Mouse (Mus musculus): ENCODE measurements around the gene G6pdx. TPM values are rescaled to one million over a fixed set of nuclear protein-coding genes. Genes with fewer than 3 reads are reported as not detected.

G6pdx gene
- 20.4 TPM for polyA plus RNA-seq (2014; fragmentation: Illumina TruSeq; extraction: RNeasy Lipid Tissue Mini Kit (QIAGEN cat#74804); ENCODE audit: insufficient read depth, low read depth, low replicate concordance)

DNA sequence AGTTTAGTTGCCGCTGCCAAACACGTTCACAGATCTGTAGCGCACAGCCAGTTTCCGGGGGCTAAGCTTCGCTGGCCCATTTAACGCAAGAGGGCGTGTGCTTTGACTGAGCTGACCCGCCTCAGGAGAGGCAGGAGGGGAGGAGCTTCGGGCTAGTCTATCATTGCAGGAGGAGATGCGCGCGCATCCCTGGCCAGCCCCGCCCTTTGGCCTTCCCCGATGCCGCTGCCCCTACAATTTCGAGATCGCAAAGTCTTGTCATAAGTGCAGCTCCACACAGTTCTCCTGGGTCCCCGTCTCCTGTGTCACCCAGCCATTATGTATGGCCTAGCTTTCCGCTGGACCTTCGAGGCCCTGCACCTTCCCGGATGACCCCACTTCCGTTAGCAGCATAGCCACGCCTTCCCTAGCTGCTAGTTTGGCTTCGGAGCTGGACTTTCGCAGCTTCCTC lies at the start of gene G6pdx:
TSS of gene G6pdx (minus strand) at position 369 of the 451 bp plus-strand sequence.

DNA sequence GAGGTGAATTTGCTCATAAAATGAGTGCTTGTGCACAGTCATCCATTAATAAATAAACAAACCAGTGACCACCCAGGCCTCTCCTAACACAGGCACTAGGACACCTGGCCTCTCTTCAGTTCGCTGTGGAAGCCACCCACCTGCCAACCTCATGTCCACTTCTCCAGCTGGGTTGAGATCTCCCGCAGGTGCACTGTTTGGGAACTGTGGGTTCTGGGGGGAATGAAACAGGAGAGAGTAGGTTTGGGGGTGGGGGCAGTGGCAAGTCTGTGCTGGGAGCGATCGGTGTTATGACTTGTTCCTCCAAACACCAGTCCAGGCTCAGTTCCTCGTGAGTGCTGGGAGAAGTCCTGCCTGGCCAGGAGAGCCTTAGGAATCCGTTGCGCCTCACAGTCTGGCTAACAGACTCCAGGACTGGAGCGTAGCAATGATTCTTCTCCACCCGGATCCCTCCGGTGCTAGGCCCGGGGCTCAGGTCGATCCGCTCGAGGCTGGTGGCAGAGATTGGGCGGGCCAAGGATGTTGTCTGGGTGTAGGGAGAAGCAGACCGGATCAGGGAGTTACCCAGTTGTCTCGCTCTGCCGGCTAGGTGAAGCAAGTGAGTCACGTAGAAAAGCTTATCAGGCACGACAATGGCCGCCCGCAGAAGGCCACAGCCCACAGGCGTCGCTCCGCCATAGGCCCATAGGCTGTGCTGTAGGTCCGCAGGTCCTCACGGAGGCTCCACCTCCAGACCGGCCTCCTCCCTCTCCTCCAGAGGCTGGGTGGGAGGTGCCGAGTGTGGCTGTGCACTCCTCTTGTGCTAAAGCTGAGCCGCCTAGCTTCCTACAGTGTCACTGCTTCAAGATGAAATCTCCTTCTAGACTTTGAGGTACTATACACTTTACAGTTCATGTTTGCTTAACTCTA lies 36.2 kb downstream of the G6pdx start, which contains the start of the genes Fam3a and Ikbkg:
TSS of gene Fam3a (minus strand) at position 738 of the 909 bp plus-strand sequence.
TSS of gene Ikbkg (plus strand) at position 756 of the 909 bp plus-strand sequence.

DNA sequence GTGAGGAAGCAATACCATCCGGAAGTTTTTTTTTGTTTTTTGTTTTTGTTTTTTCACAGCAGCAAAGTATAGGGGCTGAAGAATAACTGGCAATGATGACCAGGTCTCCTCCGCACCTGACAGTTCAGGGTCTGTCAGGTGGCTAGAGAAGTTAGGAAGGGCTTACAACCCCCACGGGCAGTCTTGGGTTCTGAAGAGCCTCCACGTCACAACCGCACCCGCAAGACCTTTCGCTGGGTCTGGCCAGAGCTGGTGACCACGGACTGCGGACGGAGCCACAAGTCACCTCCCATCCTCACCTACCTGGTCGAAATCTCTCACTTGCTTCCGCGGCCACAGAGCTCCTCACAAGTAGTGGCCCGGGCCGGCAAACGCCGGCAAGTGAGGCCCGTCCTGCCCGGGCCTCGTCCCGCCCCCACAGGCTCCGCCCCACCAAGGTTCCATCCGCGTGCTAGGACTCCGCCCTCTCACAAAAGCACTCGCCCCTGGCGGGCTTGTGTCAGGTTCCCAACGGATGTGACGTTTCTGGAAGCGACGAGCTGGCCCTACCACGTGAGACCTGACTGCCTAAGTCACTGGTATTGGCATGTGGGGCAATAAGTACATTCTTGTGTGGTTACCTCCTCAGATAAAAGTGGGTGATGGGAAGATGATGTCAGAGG lies 56.0 kb downstream of the G6pdx start, which contains the start of the genes Ubl4a and Slc10a3:
TSS of gene Ubl4a (minus strand) at position 331 of the 662 bp plus-strand sequence.
TSS of gene Slc10a3 (minus strand) at position 462 of the 662 bp plus-strand sequence.

Other genes starting within 250 kb of the G6pdx start
- 210 TPM for gene Flna, start 179.4 kb downstream of the G6pdx start, polyA plus RNA-seq (2014; fragmentation: Illumina TruSeq; extraction: RNeasy Lipid Tissue Mini Kit (QIAGEN cat#74804); ENCODE audit: insufficient read depth, low read depth, low replicate concordance)
- gene Emd, start 174.5 kb downstream of the G6pdx start, polyA plus RNA-seq (2014; fragmentation: Illumina TruSeq; extraction: RNeasy Lipid Tissue Mini Kit (QIAGEN cat#74804); ENCODE audit: insufficient read depth, low read depth, low replicate concordance) = 61.8 TPM
- 1,975 TPM for gene Rpl10, start 158.4 kb downstream of the G6pdx start, polyA plus RNA-seq (2014; fragmentation: Illumina TruSeq; extraction: RNeasy Lipid Tissue Mini Kit (QIAGEN cat#74804); ENCODE audit: insufficient read depth, low read depth, low replicate concordance)
- gene Taz, start 147.3 kb downstream of the G6pdx start, polyA plus RNA-seq (2014; fragmentation: Illumina TruSeq; extraction: RNeasy Lipid Tissue Mini Kit (QIAGEN cat#74804); ENCODE audit: insufficient read depth, low read depth, low replicate concordance) = 54.8 TPM
- 29.0 TPM for gene Dnase1l1, start 146.9 kb downstream of the G6pdx start, polyA plus RNA-seq (2014; fragmentation: Illumina TruSeq; extraction: RNeasy Lipid Tissue Mini Kit (QIAGEN cat#74804); ENCODE audit: insufficient read depth, low read depth, low replicate concordance)
- gene Atp6ap1, start 132.1 kb downstream of the G6pdx start, polyA plus RNA-seq (2014; fragmentation: Illumina TruSeq; extraction: RNeasy Lipid Tissue Mini Kit (QIAGEN cat#74804); ENCODE audit: insufficient read depth, low read depth, low replicate concordance) = 155 TPM
- gene Gdi1, start 124.2 kb downstream of the G6pdx start, polyA plus RNA-seq (2014; fragmentation: Illumina TruSeq; extraction: RNeasy Lipid Tissue Mini Kit (QIAGEN cat#74804); ENCODE audit: insufficient read depth, low read depth, low replicate concordance) = 80.2 TPM
- gene Fam50a, start 116.2 kb downstream of the G6pdx start, polyA plus RNA-seq (2014; fragmentation: Illumina TruSeq; extraction: RNeasy Lipid Tissue Mini Kit (QIAGEN cat#74804); ENCODE audit: insufficient read depth, low read depth, low replicate concordance) = 41.4 TPM
- 1.3 TPM for gene Plxna3, start 100.1 kb downstream of the G6pdx start, polyA plus RNA-seq (2014; fragmentation: Illumina TruSeq; extraction: RNeasy Lipid Tissue Mini Kit (QIAGEN cat#74804); ENCODE audit: insufficient read depth, low read depth, low replicate concordance)
- gene Lage3, start 75.6 kb downstream of the G6pdx start, polyA plus RNA-seq (2014; fragmentation: Illumina TruSeq; extraction: RNeasy Lipid Tissue Mini Kit (QIAGEN cat#74804); ENCODE audit: insufficient read depth, low read depth, low replicate concordance) = 52.2 TPM
- gene Ubl4a, start 56.0 kb downstream of the G6pdx start, polyA plus RNA-seq (2014; fragmentation: Illumina TruSeq; extraction: RNeasy Lipid Tissue Mini Kit (QIAGEN cat#74804); ENCODE audit: insufficient read depth, low read depth, low replicate concordance) = 26.9 TPM
- gene Slc10a3, start 55.8 kb downstream of the G6pdx start, polyA plus RNA-seq (2014; fragmentation: Illumina TruSeq; extraction: RNeasy Lipid Tissue Mini Kit (QIAGEN cat#74804); ENCODE audit: insufficient read depth, low read depth, low replicate concordance) = 8.8 TPM
- gene Fam3a, start 35.9 kb downstream of the G6pdx start, polyA plus RNA-seq (2014; fragmentation: Illumina TruSeq; extraction: RNeasy Lipid Tissue Mini Kit (QIAGEN cat#74804); ENCODE audit: insufficient read depth, low read depth, low replicate concordance) = 24.6 TPM
- 11.7 TPM for gene Ikbkg, start 35.9 kb downstream of the G6pdx start, polyA plus RNA-seq (2014; fragmentation: Illumina TruSeq; extraction: RNeasy Lipid Tissue Mini Kit (QIAGEN cat#74804); ENCODE audit: insufficient read depth, low read depth, low replicate concordance)
- not detected for gene Gm6880, start 52.2 kb upstream of the G6pdx start, polyA plus RNA-seq (2014; fragmentation: Illumina TruSeq; extraction: RNeasy Lipid Tissue Mini Kit (QIAGEN cat#74804); ENCODE audit: insufficient read depth, low read depth, low replicate concordance)
- not detected for gene Olfr1326-ps1, start 145.7 kb upstream of the G6pdx start, polyA plus RNA-seq (2014; fragmentation: Illumina TruSeq; extraction: RNeasy Lipid Tissue Mini Kit (QIAGEN cat#74804); ENCODE audit: insufficient read depth, low read depth, low replicate concordance)
- gene Olfr1325, start 163.5 kb upstream of the G6pdx start, polyA plus RNA-seq (2014; fragmentation: Illumina TruSeq; extraction: RNeasy Lipid Tissue Mini Kit (QIAGEN cat#74804); ENCODE audit: insufficient read depth, low read depth, low replicate concordance) = not detected
- gene Gm5640, start 216.4 kb upstream of the G6pdx start, polyA plus RNA-seq (2014; fragmentation: Illumina TruSeq; extraction: RNeasy Lipid Tissue Mini Kit (QIAGEN cat#74804); ENCODE audit: insufficient read depth, low read depth, low replicate concordance) = 0.23 TPM

Measured in lung, adult 10 weeks (tissue).